Mouse (Mus musculus): ENCODE data around the gene Myof.

DNA sequence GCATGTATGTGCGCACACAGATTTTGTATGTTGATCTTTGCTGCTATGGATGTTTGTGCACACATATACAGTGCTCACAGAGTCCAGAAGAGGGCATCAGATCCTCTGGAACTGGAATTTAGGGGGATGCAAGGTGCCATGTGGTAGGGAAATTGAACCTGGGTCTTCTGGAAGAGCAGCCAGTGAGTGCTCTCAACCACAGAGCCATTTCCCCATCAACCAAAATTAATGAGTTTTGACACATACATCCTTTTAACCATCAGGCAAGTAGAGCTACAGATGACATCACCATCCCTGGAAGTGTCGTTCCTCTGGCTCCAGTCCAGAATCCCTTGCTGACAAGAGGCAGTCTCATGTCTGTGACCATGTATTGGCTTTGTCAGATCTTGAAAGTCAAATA is 32.9 kb upstream of the Myof start:
- TF ChIP-seq EP300 (IDR thresholded peaks at IDR 0.05) (no peak), CTCF (IDR thresholded peaks at IDR 0.05) (peak; percentile 44)
